Mouse (Mus musculus) kidney, adult 2 months (tissue): Measurements from ENCODE around the gene Slc37a1.

Source experiments
- CTCF ChIP-seq: fragments of 200-500 bp; conservative IDR thresholded peaks from 2 replicates; pipeline ENCODE4 v1.5.1; 2011; ENCODE audit warnings: low read depth, mild to moderate bottlenecking, control low read depth, low read length, moderate library complexity, mixed read lengths; ENCODE audit not compliant: insufficient read depth, insufficient read length
- POLR2A ChIP-seq: fragments of 200-500 bp; IDR thresholded peaks from one replicate; pipeline ENCODE4 v1.6.1; 2011; ENCODE audit warnings: low read depth, low read length, control low read depth

DNA sequence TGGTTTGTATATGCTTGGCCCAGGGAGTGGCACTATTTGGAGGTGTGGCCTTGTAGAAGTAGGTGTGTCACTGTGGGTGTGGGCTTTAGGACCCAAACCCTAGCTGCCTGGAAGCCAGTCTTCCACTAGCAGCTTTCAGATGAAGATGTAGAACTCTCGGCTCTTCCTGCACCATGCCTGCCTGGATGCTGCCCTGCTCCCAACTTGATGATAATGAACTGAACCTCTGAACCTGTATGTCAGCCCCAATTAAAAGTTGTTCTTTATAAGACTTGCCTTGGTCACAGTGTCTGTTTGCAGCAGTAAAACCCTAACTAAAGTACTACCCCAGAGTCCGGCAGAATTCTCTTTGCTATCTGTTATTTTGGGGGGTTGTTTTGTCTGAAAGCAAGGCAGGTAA lies 16.8 kb upstream of the Slc37a1 start:
- TF ChIP-seq CTCF = no peak
- TF ChIP-seq POLR2A = no peak
